9 mouse cellular contexts compared by ENCODE assay signal in genomic region chr3:103683234-103683965, GRCm38 (mm10). TPM values are rescaled to one million over a fixed set of nuclear protein-coding genes. Genes with fewer than 3 reads are reported as not detected.
DNase-seq lines count a peak whose midpoint lies in the region; ATAC-seq lines count a peak whose summit lies in the region.
"Had no signal": no experiment of that assay in that cellular context is flagged by ENCODE, and none has a peak within 500 bp of the region (broad histone marks: within the 10 kb centered on the region; RNA-seq: fewer than 3 reads in every experiment).

No protein-coding gene starts in this region.

- no peaks in the 10 kb centered on the region for H3K9me3 ChIP-seq in hindbrain, embryonic 14.5 days (ENCODE audit: control insufficient read depth, low read length)
- H3K9me3 ChIP-seq in midbrain, embryonic 16.5 days (replicated peaks; ENCODE audit: control insufficient read depth, low read length, poor library complexity, severe bottlenecking), result no peaks in the 10 kb centered on the region

- peak; percentile 13 for DNase-seq in layer of hippocampus, adult 11-12 months (ENCODE audit: low spot score)
- DNase-seq in layer of hippocampus, postnatal 36 days, result no peak
- DNase-seq in embryo, embryonic 10 days (ENCODE audit: low spot score), result peak; percentile 11
- no peak for DNase-seq in hindbrain, embryonic 14.5 days (ENCODE audit: low spot score)
- DNase-seq in thymus, postnatal 0 days (ENCODE audit: low spot score), result no peak

- no peaks in the 10 kb centered on the region for H3K36me3 ChIP-seq in hindbrain, embryonic 14.5 days (replicated peaks; ENCODE audit: control insufficient read depth, insufficient read depth)
- H3K36me3 ChIP-seq in midbrain, embryonic 16.5 days (ENCODE audit: control insufficient read depth, insufficient read depth, low read length), result no peaks in the 10 kb centered on the region

- ATAC-seq in hindbrain, embryonic 14.5 days (ENCODE audit: low FRiP score), result peak; percentile 24; the same call in 1 of the 2 replicates
- ATAC-seq in midbrain, embryonic 16.5 days, result 0 out of 2 replicates have a peak, but pooled peaks have one; percentile 34
- ATAC-seq in inflammation-experienced regulatory T-cells, adult 6 months, result no peak

- H3K9ac ChIP-seq in hindbrain, embryonic 14.5 days, result 0 out of 2 replicates have a peak overlapping the region, but pooled peaks have one; percentile 28
- peak overlapping the region; percentile 43 for H3K9ac ChIP-seq in midbrain, embryonic 16.5 days (ENCODE audit: low read depth, low read length)

- H3K4me1 ChIP-seq in hindbrain, embryonic 14.5 days (replicated peaks; ENCODE audit: control insufficient read depth, insufficient read depth, low read length), result peaks cover 15% of the 10 kb centered on the region
- H3K4me1 ChIP-seq in midbrain, embryonic 16.5 days (ENCODE audit: control insufficient read depth, insufficient read depth, low read length), result peaks cover 10% of the 10 kb centered on the region; the same call in 1 of the 2 replicates

- no peaks in the 10 kb centered on the region for H3K27me3 ChIP-seq in hindbrain, embryonic 14.5 days (ENCODE audit: control insufficient read depth, insufficient read depth, low read length)
- H3K27me3 ChIP-seq in midbrain, embryonic 16.5 days (ENCODE audit: control insufficient read depth, insufficient read depth, low read depth, low read length), result no peaks in the 10 kb centered on the region

- H3K27ac ChIP-seq in hindbrain, embryonic 14.5 days, result no peak overlapping the region
- H3K27ac ChIP-seq in midbrain, embryonic 16.5 days (ENCODE audit: low read length), result no peak overlapping the region
- H3K27ac ChIP-seq: macrophage had no signal

- 1% methylated on average over 21 of the region's 21 CpGs for WGBS in hindbrain, embryonic 14.5 days
- WGBS in midbrain, embryonic 16.5 days, result 2% methylated on average over 21 of the region's 21 CpGs

- H3K4me2 ChIP-seq in hindbrain, embryonic 14.5 days (replicated peaks), result peak overlapping the region; percentile 41
- H3K4me2 ChIP-seq in midbrain, embryonic 16.5 days (ENCODE audit: low read length), result peak overlapping the region; percentile 50

- peak overlapping the region; percentile 9; the same call in 1 of the 2 replicates for H3K4me3 ChIP-seq in hindbrain, embryonic 14.5 days (replicated peaks; ENCODE audit: low read length)
- peak overlapping the region; percentile 14; the same call in 1 of the 2 replicates for H3K4me3 ChIP-seq in midbrain, embryonic 16.5 days (ENCODE audit: low read depth, low read length)

RNA-seq across cellular contexts. Expression of gene Atg4a-ps, which starts 37.5 kb away (rescaled TPM):
- under 1 TPM in 1 of 2 experiments, not detected in 1; 0.72 TPM for total RNA-seq in layer of hippocampus, postnatal 36 days (2021)
- polyA plus RNA-seq in hindbrain, embryonic 14.5 days (2014; fragmentation: Nextera tagmentation; extraction: Ambion mirVana), result 0.11 and 0.16 TPM in 2 replicates
- 0.11 and 0.29 TPM in 2 replicates for polyA plus RNA-seq in midbrain, embryonic 16.5 days (2015; fragmentation: Nextera tagmentation; extraction: Ambion mirVana)
- 0.24 and 0.42 TPM in 2 replicates for polyA plus RNA-seq in thymus, postnatal 0 days (2015; fragmentation: Nextera tagmentation; extraction: Ambion mirVana)
- polyA plus RNA-seq in inflammation-experienced regulatory T-cells, adult 6 months (2017; shearing (Covaris generic)), result 1 to 10 TPM; 1.3 to 3.6 (median 2.6) TPM

RNA-seq across cellular contexts. Expression of gene Olfml3, which starts 54.4 kb away (rescaled TPM):
- total RNA-seq in layer of hippocampus, postnatal 36 days (2021), result 10 to 100 TPM; 12.0 to 14.2 TPM
- 12.0 and 12.4 TPM in 2 replicates for polyA plus RNA-seq in hindbrain, embryonic 14.5 days (2014; fragmentation: Nextera tagmentation; extraction: Ambion mirVana)
- polyA plus RNA-seq in midbrain, embryonic 16.5 days (2015; fragmentation: Nextera tagmentation; extraction: Ambion mirVana), result 4.6 and 5.3 TPM in 2 replicates
- polyA plus RNA-seq in thymus, postnatal 0 days (2015; fragmentation: Nextera tagmentation; extraction: Ambion mirVana), result 2.4 and 2.9 TPM in 2 replicates
- polyA plus RNA-seq in inflammation-experienced regulatory T-cells, adult 6 months (2017; shearing (Covaris generic)), result under 1 TPM; 0.20 to 0.93 (median 0.50) TPM

RNA-seq across cellular contexts. Expression of gene Gm10964, which starts 55.8 kb away (rescaled TPM):
- not detected for total RNA-seq in layer of hippocampus, postnatal 36 days (2021)
- not detected in 2 replicates for polyA plus RNA-seq in hindbrain, embryonic 14.5 days (2014; fragmentation: Nextera tagmentation; extraction: Ambion mirVana)
- polyA plus RNA-seq in midbrain, embryonic 16.5 days (2015; fragmentation: Nextera tagmentation; extraction: Ambion mirVana), result not detected in 2 replicates
- polyA plus RNA-seq in thymus, postnatal 0 days (2015; fragmentation: Nextera tagmentation; extraction: Ambion mirVana), result not detected in 2 replicates
- polyA plus RNA-seq in inflammation-experienced regulatory T-cells, adult 6 months (2017; shearing (Covaris generic)), result not detected
- total RNA-seq: common myeloid progenitor, adult 5-6 weeks had no signal
- polyA plus RNA-seq: macrophage had no signal

Comparison
In these comparisons a context has a peak if more than half of its experiments do, and no peak if none do; other contexts are left out.
1. DNase-seq: peak in layer of hippocampus, adult 11-12 months (single experiment) and embryo, embryonic 10 days (single experiment); none in layer of hippocampus, postnatal 36 days (0 of 2), hindbrain, embryonic 14.5 days (single experiment) and thymus, postnatal 0 days (single experiment).